Mouse (Mus musculus) MEL (cell line): ENCODE results near the gene Pls1. TPM values are rescaled to one million over a fixed set of nuclear protein-coding genes. Genes with fewer than 3 reads are reported as not detected.
A peak's percentile ranks its signal among the peaks of the same experiment; 100 is the strongest.

ENCODE experiments used
- DNase-seq: peaks from one replicate; pipeline ENCODE4 v3.0.0; 2011; ENCODE audit warnings: low read depth, low spot score
- H3K27ac ChIP-seq: 2 replicates; pipeline ENCODE4 v1.5.1; 2012; ENCODE audit warnings: low read depth, mild to moderate bottlenecking, control low read depth, low read length, moderate library complexity; ENCODE audit not compliant: control insufficient read depth
- H3K27me3 ChIP-seq, 2 experiments: fragments of 150-350 bp in 1 of 2; sonication (generic) in 1 of 2; 2 replicates each; pipeline ENCODE4 v1.6.1; 2012; ENCODE audit warnings: low read length in 2 of 2, mild to moderate bottlenecking in 2 of 2, improper control_type of control experiment in 1 of 2, moderate library complexity in 1 of 2; ENCODE audit not compliant: insufficient read depth in 2 of 2, control insufficient read depth in 1 of 2
- H3K36me3 ChIP-seq, 2 experiments: 2 replicates each; pipeline ENCODE4 v1.6.1; 2012 to 2014; ENCODE audit warnings: low read length in 2 of 2, improper control_type of control experiment in 1 of 2, inconsistent platforms in 1 of 2, mild to moderate bottlenecking in 1 of 2; ENCODE audit not compliant: insufficient read depth in 2 of 2, control insufficient read depth in 1 of 2
- H3K4me1 ChIP-seq, 2 experiments: fragments of 150-350 bp in 1 of 2; sonication (generic) in 1 of 2; 2 replicates each; pipeline ENCODE4 v1.6.1; 2012; ENCODE audit warnings: low read length in 2 of 2, improper control_type of control experiment in 1 of 2, mild to moderate bottlenecking in 1 of 2; ENCODE audit not compliant: insufficient read depth in 2 of 2, control insufficient read depth in 1 of 2
- H3K4me3 ChIP-seq, 2 experiments: fragments of 150-350 bp in 1 of 2; sonication (generic) in 1 of 2; 2 replicates each; pipeline ENCODE4 v1.5.1; 2012; ENCODE audit warnings: low read depth in 2 of 2, low read length in 2 of 2, mild to moderate bottlenecking in 2 of 2, moderate library complexity in 2 of 2, control low read depth in 1 of 2, improper control_type of control experiment in 1 of 2; ENCODE audit not compliant: control insufficient read depth in 1 of 2, insufficient read depth in 1 of 2
- H3K79me2 ChIP-seq: 2 replicates; pipeline ENCODE4 v1.6.1; 2012; ENCODE audit warnings: mild to moderate bottlenecking, low read length, moderate library complexity; ENCODE audit not compliant: control insufficient read depth, poor library complexity, insufficient read depth
- H3K9ac ChIP-seq: 2 replicates; pipeline ENCODE4 v1.6.1; 2012; ENCODE audit warnings: low read depth, mild to moderate bottlenecking, control low read depth, low read length, moderate library complexity; ENCODE audit not compliant: control insufficient read depth, poor library complexity, severe bottlenecking
- H3K9me3 ChIP-seq: fragments of 150-350 bp; sonication (generic); replicated peaks from 2 replicates; pipeline ENCODE4 v1.6.1; 2012; ENCODE audit warnings: mild to moderate bottlenecking, low read length, improper control_type of control experiment, moderate library complexity; ENCODE audit not compliant: insufficient read depth
- BHLHE40 ChIP-seq: IDR thresholded peaks from 2 replicates; pipeline ENCODE4 v1.6.1; 2012; ENCODE audit warnings: low read depth, mild to moderate bottlenecking, inconsistent platforms, low read length, improper control_type of control experiment, borderline replicate concordance
- CHD1 ChIP-seq: IDR thresholded peaks from 2 replicates; pipeline ENCODE4 v1.6.1; 2012; ENCODE audit warnings: low read depth, mild to moderate bottlenecking, inconsistent platforms, low read length, improper control_type of control experiment
- ELF1 ChIP-seq: IDR thresholded peaks from 2 replicates; pipeline ENCODE4 v1.6.1; 2014; ENCODE audit warnings: low read depth, mild to moderate bottlenecking, inconsistent platforms, low read length, improper control_type of control experiment, moderate library complexity
- EP300 ChIP-seq, 2 experiments: IDR thresholded peaks; 2 replicates each; pipeline ENCODE4 v1.6.1; 2011; ENCODE audit warnings: improper control_type of control experiment in 2 of 2, low read length in 2 of 2, low read depth in 1 of 2, mild to moderate bottlenecking in 1 of 2
- ETS1 ChIP-seq: IDR thresholded peaks from 2 replicates; pipeline ENCODE4 v1.6.1; 2012; ENCODE audit warnings: low read depth, mild to moderate bottlenecking, inconsistent platforms, low read length, improper control_type of control experiment, moderate library complexity
- GATA1 ChIP-seq: IDR thresholded peaks from 2 replicates; pipeline ENCODE4 v1.6.1; 2011; ENCODE audit warnings: low read depth, low read length, improper control_type of control experiment
- HCFC1 ChIP-seq: IDR thresholded peaks from 2 replicates; pipeline ENCODE4 v1.6.1; 2012; ENCODE audit warnings: low read depth, mild to moderate bottlenecking, inconsistent platforms, low read length, improper control_type of control experiment, moderate library complexity
- MAFK ChIP-seq: IDR thresholded peaks from 2 replicates; pipeline ENCODE4 v1.6.1; 2011; ENCODE audit warnings: low read depth, mild to moderate bottlenecking, low read length, improper control_type of control experiment, borderline replicate concordance
- MAX ChIP-seq: IDR thresholded peaks from 2 replicates; pipeline ENCODE4 v1.6.1; 2011; ENCODE audit warnings: low read length, improper control_type of control experiment
- MYB ChIP-seq: IDR thresholded peaks from 2 replicates; pipeline ENCODE4 v1.6.1; 2011; ENCODE audit warnings: mild to moderate bottlenecking, low read depth, low read length, improper control_type of control experiment
- MYC ChIP-seq: IDR thresholded peaks from 2 replicates; pipeline ENCODE4 v1.6.1; 2011; ENCODE audit warnings: low read depth, mild to moderate bottlenecking, low read length, improper control_type of control experiment, moderate library complexity
- NELFE ChIP-seq: IDR thresholded peaks from 2 replicates; pipeline ENCODE4 v1.6.1; 2011; ENCODE audit warnings: low read depth, low read length, improper control_type of control experiment
- POLR2A ChIP-seq, 2 experiments: IDR thresholded peaks; 2 replicates each; pipeline ENCODE4 v1.6.1; 2011 to 2012; ENCODE audit warnings: low read length in 2 of 2, mild to moderate bottlenecking in 2 of 2, control low read depth in 1 of 2, improper control_type of control experiment in 1 of 2, low read depth in 1 of 2, moderate library complexity in 1 of 2; ENCODE audit not compliant: control insufficient read depth in 1 of 2, insufficient read depth in 1 of 2, poor library complexity in 1 of 2
- POLR2AphosphoS5 ChIP-seq: IDR thresholded peaks from 2 replicates; pipeline ENCODE4 v1.6.1; 2012; ENCODE audit warnings: low read depth, borderline replicate concordance, mild to moderate bottlenecking, inconsistent platforms, low read length, moderate library complexity, mixed read lengths
- RCOR1 ChIP-seq: IDR thresholded peaks from 2 replicates; pipeline ENCODE4 v1.6.1; 2012; ENCODE audit warnings: low read depth, mild to moderate bottlenecking, inconsistent platforms, low read length, improper control_type of control experiment
- SIN3A ChIP-seq: IDR thresholded peaks from 2 replicates; pipeline ENCODE4 v1.6.1; 2012; ENCODE audit warnings: low read length, improper control_type of control experiment, inconsistent platforms
- SMC3 ChIP-seq: IDR thresholded peaks from 2 replicates; pipeline ENCODE4 v1.6.1; 2011; ENCODE audit warnings: low read depth, low read length, improper control_type of control experiment
- TAL1 ChIP-seq: IDR thresholded peaks from 2 replicates; pipeline ENCODE4 v1.6.1; 2012; ENCODE audit warnings: mild to moderate bottlenecking, inconsistent platforms, low read length, moderate library complexity, mixed read lengths
- TBP ChIP-seq: IDR thresholded peaks from 2 replicates; pipeline ENCODE4 v1.8.0; 2011; ENCODE audit warnings: low read depth, low read length, improper control_type of control experiment
- TCF12 ChIP-seq: IDR thresholded peaks from 2 replicates; pipeline ENCODE4 v1.6.1; 2014; ENCODE audit warnings: low read depth, mild to moderate bottlenecking, inconsistent platforms, low read length, improper control_type of control experiment, moderate library complexity
- UBTF ChIP-seq: IDR thresholded peaks from 2 replicates; pipeline ENCODE4 v1.6.1; 2012; ENCODE audit warnings: low read depth, mild to moderate bottlenecking, inconsistent platforms, low read length, improper control_type of control experiment, moderate library complexity, borderline replicate concordance; ENCODE audit not compliant: insufficient read depth
- USF1 ChIP-seq: IDR thresholded peaks from 2 replicates; pipeline ENCODE4 v1.6.1; 2014; ENCODE audit warnings: low read depth, mild to moderate bottlenecking, inconsistent platforms, low read length, improper control_type of control experiment, moderate library complexity
- ZKSCAN1 ChIP-seq: IDR thresholded peaks from 2 replicates; pipeline ENCODE4 v1.6.1; 2012; ENCODE audit warnings: low read depth, mild to moderate bottlenecking, inconsistent platforms, low read length, improper control_type of control experiment, moderate library complexity
- ZNF384 ChIP-seq: IDR thresholded peaks from 2 replicates; pipeline ENCODE4 v1.6.1; 2012; ENCODE audit warnings: low read depth, mild to moderate bottlenecking, inconsistent platforms, low read length, improper control_type of control experiment
- polyA plus RNA-seq, 2 experiments: library from polyadenylated mRNA; stranded (reverse) in 1 of 2; unstranded in 1 of 2; fragments of >175 nt in 1 of 2; fragments of >200 nt in 1 of 2; gene quantifications; 2 replicates each; pipeline versions ENCODE4 v1.2.1 to v1.2.4; 2012; ENCODE audit warnings: low replicate concordance in 2 of 2, low read depth in 1 of 2; ENCODE audit not compliant: insufficient read length in 2 of 2, insufficient read depth in 1 of 2, missing spikeins in 1 of 2
- total RNA-seq: library from RNA; depleted of rRNA; stranded (reverse); fragments of 300-350 nt; gene quantifications from 2 replicates; pipeline ENCODE4 v1.2.3, GENCODE M21; 2012; rRNA removed

Gene Pls1
- total RNA-seq (not detected in 2 replicates), polyA plus RNA-seq (under 1 TPM in 1 of 2 experiments, not detected in 1; 0.04 TPM)

- no peak for TF ChIP-seq MAX
- TF ChIP-seq MYC = no peak
- TF ChIP-seq TBP = no peak
- TF ChIP-seq TCF12 = no peak
- TF ChIP-seq MYB = no peak
- no peak for TF ChIP-seq TAL1
- TF ChIP-seq EP300 (IDR thresholded peaks at IDR 0.05; ENCODE audit: low read depth in 1 of 2, low read length in 2 of 2) = no peak
- H3K27ac ChIP-seq = no peak within 1 kb of the TSS
- H3K4me1 ChIP-seq = no peaks in the 10 kb centered on the region
- no peak within 1 kb of the TSS for H3K9ac ChIP-seq
- H3K27me3 ChIP-seq = no peaks in the 10 kb centered on the region
- no peaks in the 10 kb centered on the region for H3K79me2 ChIP-seq
- no peak for DNase-seq
- no peaks in the 10 kb centered on the region for H3K36me3 ChIP-seq
- H3K4me3 ChIP-seq = no peak within 1 kb of the TSS
- no peaks in the 10 kb centered on the region for H3K9me3 ChIP-seq
Observed at GRCm38 (mm10) chr9:95844825-95845460, at the start of gene Pls1. Pls1 (minus strand) TSS chr9:95845311.

DNA sequence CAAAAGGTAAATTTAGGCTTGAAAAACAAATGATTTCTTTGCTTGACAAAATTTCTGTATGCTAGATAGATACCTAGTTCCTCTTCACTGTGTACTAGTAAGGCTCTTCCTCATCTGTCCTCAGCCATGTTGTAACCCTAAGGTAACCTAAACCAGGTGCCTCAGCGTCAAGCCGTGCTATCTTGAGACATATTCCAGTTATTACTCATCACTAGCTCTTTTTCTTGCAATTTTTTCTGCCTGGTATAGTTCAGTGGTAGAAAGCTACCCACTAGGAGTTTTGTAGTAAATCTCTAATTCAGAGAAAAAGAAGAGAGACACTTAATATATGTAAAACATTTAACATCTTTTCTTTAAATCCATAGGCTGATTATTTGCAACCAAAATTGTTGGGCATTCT lies 37.6 kb upstream of the Pls1 start:
- TF ChIP-seq ELF1 = no peak
- TF ChIP-seq, all 39 proteins: peak for 0
- H3K79me2 ChIP-seq = no peaks in the 10 kb centered on the region
- no peaks in the 10 kb centered on the region for H3K27me3 ChIP-seq
- H3K9me3 ChIP-seq = no peaks in the 10 kb centered on the region
- peaks cover 2 to 9% of the 10 kb centered on the region in 2 experiments; a peak in 3 of 4 replicates for H3K4me1 ChIP-seq
- H3K4me3 ChIP-seq = no peak overlapping the region
- peaks cover 10 to 27% of the 10 kb centered on the region in 2 experiments for H3K36me3 ChIP-seq
- no peak for DNase-seq
- H3K9ac ChIP-seq = no peak overlapping the region
- no peak overlapping the region for H3K27ac ChIP-seq

GRCm38 (mm10) chr9:95878246-95878645 lies 33.1 kb upstream of the Pls1 start:
- H3K36me3 ChIP-seq = peaks cover 21% of the 10 kb centered on the region in 2 experiments

More at GRCm38 (mm10) chr9:95878246-95878645, 33.1 kb upstream of the Pls1 start:
- peak; percentile 63 for DNase-seq
- peaks cover 3 to 13% of the 10 kb centered on the region in 2 experiments; a peak in 3 of 4 replicates for H3K4me1 ChIP-seq
- no peak overlapping the region; a peak in 1 of 4 replicates for H3K4me3 ChIP-seq
- no peaks in the 10 kb centered on the region for H3K27me3 ChIP-seq
- H3K9me3 ChIP-seq = no peaks in the 10 kb centered on the region
- no peak overlapping the region for H3K27ac ChIP-seq
- no peak overlapping the region for H3K9ac ChIP-seq
- no peaks in the 10 kb centered on the region for H3K79me2 ChIP-seq
- no peak for TF ChIP-seq BHLHE40
- TF ChIP-seq SIN3A = peak; percentile 70
- TF ChIP-seq EP300 (IDR thresholded peaks at IDR 0.05; ENCODE audit: low read depth in 1 of 2, low read length in 2 of 2) = peak; percentile 88 to 91
- TF ChIP-seq NELFE = no peak
- peak; percentile 68; the same call in 1 of the 2 replicates for TF ChIP-seq ELF1
- TF ChIP-seq MAFK = 0 out of 2 replicates have a peak, but pooled peaks have one; percentile 24
- TF ChIP-seq CHD1 = no peak
- TF ChIP-seq USF1 = no peak
- peak; percentile 81 for TF ChIP-seq GATA1
- no peak for TF ChIP-seq TAL1
- TF ChIP-seq POLR2A (IDR thresholded peaks at IDR 0.05; ENCODE audit: control insufficient read depth in 1 of 2, insufficient read depth in 1 of 2, low read depth in 1 of 2, low read length in 2 of 2, poor library complexity in 1 of 2) = no peak
- TF ChIP-seq ZKSCAN1 = no peak
- no peak for TF ChIP-seq POLR2AphosphoS5
- TF ChIP-seq RCOR1 = peak; percentile 68
- TF ChIP-seq ZNF384 = peak; percentile 98
- TF ChIP-seq TCF12 = peak; percentile 80
- TF ChIP-seq HCFC1 = 0 out of 2 replicates have a peak, but pooled peaks have one; percentile 14
- no peak for TF ChIP-seq SMC3
- TF ChIP-seq ETS1 = peak; percentile 75; the same call in 1 of the 2 replicates
- TF ChIP-seq UBTF = no peak
